Mouse (Mus musculus) spleen, adult 2 months (tissue): Measurements from ENCODE around the gene Teddm2. TPM values are rescaled to one million over a fixed set of nuclear protein-coding genes. Genes with fewer than 3 reads are reported as not detected.
A peak's percentile ranks its signal among the peaks of the same experiment; 100 is the strongest.

Experiments
- DNase-seq, 2 experiments: peaks; one replicate each; pipeline versions ENCODE4 v3.0.0 to v3.0.0-alpha.2; 2012 to 2021; ENCODE audit warnings: low spot score in 2 of 2, low read depth in 1 of 2
- H3K27ac ChIP-seq: fragments of 200-500 bp; 2 replicates; pipeline ENCODE4 v1.5.1; 2012; ENCODE audit warnings: low read length, inconsistent platforms; ENCODE audit not compliant: insufficient read depth
- H3K27me3 ChIP-seq: fragments of 200-500 bp; 2 replicates; pipeline ENCODE4 v1.6.1; 2012; ENCODE audit warnings: mild to moderate bottlenecking, moderate library complexity, low read length, inconsistent platforms; ENCODE audit not compliant: control insufficient read depth, insufficient read depth
- H3K36me3 ChIP-seq: fragments of 200-500 bp; 2 replicates; pipeline ENCODE4 v1.6.1; 2012; ENCODE audit warnings: mild to moderate bottlenecking, low read length, inconsistent platforms; ENCODE audit not compliant: control insufficient read depth, insufficient read depth
- H3K4me1 ChIP-seq: fragments of 200-500 bp; 2 replicates; pipeline ENCODE4 v1.6.1; 2011; ENCODE audit warnings: inconsistent platforms; ENCODE audit not compliant: control insufficient read depth, insufficient read depth, insufficient read length
- H3K4me3 ChIP-seq: fragments of 200-500 bp; 2 replicates; pipeline ENCODE4 v1.5.1; 2011; ENCODE audit warnings: mild to moderate bottlenecking, inconsistent platforms; ENCODE audit not compliant: insufficient read depth, insufficient read length; ENCODE audit errors: extremely low read depth
- CTCF ChIP-seq: fragments of 200-500 bp; IDR thresholded peaks from 2 replicates; pipeline ENCODE4 v1.5.1; 2011; ENCODE audit warnings: mild to moderate bottlenecking, inconsistent platforms; ENCODE audit not compliant: insufficient read depth, insufficient read length, insufficient replicate concordance; ENCODE audit errors: extremely low read depth
- POLR2A ChIP-seq: fragments of 200-500 bp; IDR thresholded peaks from 2 replicates; pipeline ENCODE4 v1.6.1; 2011; ENCODE audit warnings: low read depth, low read length, inconsistent platforms
- WGBS: fragments of 180-500 bp; shearing (Covaris S2); methylation state at CpG from one replicate; pipeline ENCODE4 v1.1.7; 2018; 5-methylcytosine and 5-hydroxymethylcytosine counted together
- polyA plus RNA-seq: library from polyadenylated mRNA; depleted of rRNA; stranded (reverse); fragments of >200 nt; gene quantifications from 2 replicates; pipeline ENCODE4 v1.2.3, GENCODE M21; 2012; rRNA removed

Teddm2 gene
- polyA plus RNA-seq, 1 experiment = 0.32 TPM

DNA sequence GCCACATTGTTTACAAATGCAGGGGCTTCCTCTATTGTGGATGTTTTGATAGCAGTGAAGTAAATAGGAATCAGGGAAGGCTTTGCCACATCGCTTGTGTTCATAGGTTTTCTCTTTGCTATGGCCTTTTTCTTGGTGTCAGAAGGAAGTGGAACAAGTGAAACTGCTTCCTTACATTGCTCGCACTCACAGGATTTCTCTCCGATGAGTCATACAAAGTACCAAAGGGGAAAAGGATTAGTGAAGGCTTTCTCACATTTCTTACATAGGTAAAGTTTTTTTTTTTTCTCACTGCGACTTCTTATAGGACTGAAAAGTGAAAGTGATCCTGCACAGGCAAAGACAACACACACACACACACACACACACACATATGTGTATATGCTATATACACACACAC lies 64.0 kb downstream of the Teddm2 start:
- H3K36me3 ChIP-seq = no peaks in the 10 kb centered on the region
- 32% methylated on average over 4 of the region's 4 CpGs for WGBS
- no peak for DNase-seq
- TF ChIP-seq CTCF (no peak), POLR2A (no peak)
- H3K4me3 ChIP-seq = no peak overlapping the region
- H3K27me3 ChIP-seq = no peaks in the 10 kb centered on the region
- no peaks in the 10 kb centered on the region for H3K4me1 ChIP-seq
- H3K27ac ChIP-seq = no peak overlapping the region

DNA sequence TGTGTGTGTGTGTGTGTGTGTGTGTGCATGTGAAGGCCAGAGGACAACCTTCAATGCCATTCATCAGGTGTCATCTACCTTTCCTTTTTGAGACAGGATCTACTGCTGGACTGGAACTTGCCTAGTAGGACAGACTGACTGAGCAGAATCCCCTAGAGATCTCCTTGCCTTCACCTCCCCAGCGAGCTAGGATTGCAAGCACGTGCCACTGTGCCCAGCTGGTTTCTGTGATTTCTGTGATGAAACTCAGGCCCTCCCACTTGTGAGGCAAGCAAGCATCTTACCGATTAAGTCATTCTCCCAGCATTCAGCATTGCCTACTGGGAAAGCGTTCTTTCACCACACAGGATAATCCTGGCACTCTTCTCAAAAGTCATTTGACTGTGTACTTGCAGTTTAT lies 69.3 kb downstream of the Teddm2 start:
- no peak for DNase-seq
- Histone ChIP-seq H3K4me1 (no peaks in the 10 kb centered on the region), H3K27ac (no peak overlapping the region), H3K36me3 (no peaks in the 10 kb centered on the region), H3K4me3 (no peak overlapping the region), H3K27me3 (no peaks in the 10 kb centered on the region)
- WGBS = 60% methylated on average over 4 of the region's 4 CpGs
- TF ChIP-seq POLR2A (no peak), CTCF (no peak)

DNA sequence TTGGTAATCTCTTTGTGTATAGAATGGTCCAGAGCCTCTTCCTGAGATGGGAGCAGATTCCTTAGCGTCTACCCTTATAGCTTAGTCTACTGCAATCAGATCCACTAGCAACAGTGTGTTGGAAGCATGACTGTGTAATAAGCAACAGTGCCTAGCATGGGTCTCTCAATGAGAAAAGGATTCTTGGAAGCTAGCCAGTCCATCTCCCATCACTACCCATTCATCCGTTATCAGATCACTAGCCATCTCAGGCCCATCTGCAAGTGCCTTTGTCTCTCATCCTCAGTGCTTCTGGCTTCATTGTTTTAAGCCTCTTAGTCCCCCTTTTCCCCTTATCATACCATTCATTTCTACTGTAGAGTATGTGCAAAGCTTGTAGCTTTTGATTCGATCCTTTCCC lies 79.8 kb downstream of the Teddm2 start:
- TF ChIP-seq CTCF (no peak), POLR2A (no peak)
- no peaks in the 10 kb centered on the region for H3K27me3 ChIP-seq
- WGBS = 89% methylated on average over 3 of the region's 3 CpGs
- H3K4me1 ChIP-seq = no peaks in the 10 kb centered on the region
- H3K36me3 ChIP-seq = no peaks in the 10 kb centered on the region
- H3K4me3 ChIP-seq = no peak overlapping the region
- no peak for DNase-seq
- H3K27ac ChIP-seq = no peak overlapping the region

DNA sequence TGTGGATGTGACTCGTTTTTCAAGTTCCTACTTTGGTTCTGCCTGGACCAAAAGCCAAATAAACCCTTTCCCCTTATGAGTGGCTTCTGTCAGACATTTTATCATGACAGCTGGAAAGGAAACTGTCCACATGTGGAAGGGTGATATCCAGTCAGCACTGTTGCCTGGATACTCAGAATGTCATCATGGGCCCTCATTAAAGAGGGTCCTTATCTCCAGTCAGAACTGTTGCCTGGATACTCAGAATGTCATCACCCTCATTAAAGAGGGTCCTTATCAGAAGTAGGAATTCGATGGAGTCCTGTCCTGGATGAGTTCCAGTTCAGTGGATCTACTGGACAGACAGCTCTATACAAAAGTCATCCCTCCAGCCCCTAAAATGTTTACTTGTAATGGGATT lies 85.8 kb downstream of the Teddm2 start:
- no peak overlapping the region for H3K4me3 ChIP-seq
- H3K27ac ChIP-seq = no peak overlapping the region
- DNase-seq = no peak
- 65% methylated on average over 2 of the region's 2 CpGs for WGBS
- H3K27me3 ChIP-seq = no peaks in the 10 kb centered on the region
- no peak for TF ChIP-seq CTCF
- no peak for TF ChIP-seq POLR2A
- no peaks in the 10 kb centered on the region for H3K36me3 ChIP-seq
- no peaks in the 10 kb centered on the region for H3K4me1 ChIP-seq

DNA sequence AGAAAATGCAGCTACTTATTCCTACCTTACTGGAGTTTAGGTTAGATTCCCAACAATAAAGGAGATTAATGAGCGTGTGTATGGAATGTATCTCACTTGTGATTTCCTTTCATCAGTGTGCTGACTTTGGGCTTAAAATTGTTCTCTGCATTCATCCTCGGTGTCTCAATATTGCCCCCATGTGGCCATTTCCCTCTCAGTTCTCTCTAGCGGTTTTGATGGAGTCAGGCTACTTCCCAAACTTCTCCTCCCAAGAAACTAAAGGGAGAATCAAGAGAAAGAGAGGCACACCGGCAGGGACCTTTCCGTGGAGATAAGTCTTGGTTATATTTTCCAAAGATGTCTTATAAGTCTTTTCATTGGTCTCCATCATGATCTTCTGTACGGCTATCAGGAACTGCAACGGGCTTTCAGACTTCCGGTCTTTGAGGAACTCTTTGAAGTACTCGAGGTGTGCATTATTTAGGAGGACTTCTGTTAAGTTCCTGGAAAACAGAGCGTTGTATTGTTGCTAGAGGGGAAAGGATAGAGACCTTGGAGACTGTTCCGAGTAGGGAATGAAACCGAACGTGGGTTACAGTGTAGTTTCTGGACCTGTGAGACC lies 92.5 kb downstream of the Teddm2 start:
- 16% methylated on average over 13 of the region's 13 CpGs for WGBS
- peak; percentile 29 to 50 for DNase-seq
- Histone ChIP-seq H3K4me1 (peaks cover 8% of the 10 kb centered on the region), H3K27me3 (no peaks in the 10 kb centered on the region), H3K36me3 (no peaks in the 10 kb centered on the region), H3K4me3 (peak overlapping the region; percentile 41), H3K27ac (no peak overlapping the region)
- peak; percentile 26; the same call in 1 of the 2 replicates for TF ChIP-seq CTCF
- no peak for TF ChIP-seq POLR2A

DNA sequence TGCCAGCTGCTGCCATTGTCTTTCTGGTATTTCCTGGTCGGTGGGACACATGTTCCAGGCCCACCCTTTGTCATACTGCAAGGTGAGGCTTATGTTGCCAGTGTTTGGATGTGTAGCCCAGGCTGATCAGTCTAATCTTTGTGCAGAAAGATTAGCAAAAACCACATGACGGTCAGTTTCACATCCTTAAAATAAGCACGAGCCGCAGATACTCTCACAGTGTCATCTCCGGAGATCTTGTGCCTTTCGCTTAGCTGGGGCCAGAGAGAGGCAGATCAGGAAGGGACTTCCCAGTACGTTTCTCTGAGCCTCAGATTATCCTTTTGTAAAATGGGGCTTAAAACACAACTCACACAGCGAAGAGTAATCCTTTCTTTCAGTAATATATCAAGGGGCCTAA lies 96.5 kb downstream of the Teddm2 start:
- no peak for TF ChIP-seq CTCF
- no peak overlapping the region for H3K4me3 ChIP-seq
- no peaks in the 10 kb centered on the region for H3K36me3 ChIP-seq
- peak overlapping the region; percentile 20; the same call in 1 of the 2 replicates for H3K27ac ChIP-seq
- WGBS = 35% methylated on average over 8 of the region's 8 CpGs
- peaks cover 8% of the 10 kb centered on the region for H3K4me1 ChIP-seq
- no peaks in the 10 kb centered on the region for H3K27me3 ChIP-seq
- DNase-seq = peak; percentile 18 to 47

DNA sequence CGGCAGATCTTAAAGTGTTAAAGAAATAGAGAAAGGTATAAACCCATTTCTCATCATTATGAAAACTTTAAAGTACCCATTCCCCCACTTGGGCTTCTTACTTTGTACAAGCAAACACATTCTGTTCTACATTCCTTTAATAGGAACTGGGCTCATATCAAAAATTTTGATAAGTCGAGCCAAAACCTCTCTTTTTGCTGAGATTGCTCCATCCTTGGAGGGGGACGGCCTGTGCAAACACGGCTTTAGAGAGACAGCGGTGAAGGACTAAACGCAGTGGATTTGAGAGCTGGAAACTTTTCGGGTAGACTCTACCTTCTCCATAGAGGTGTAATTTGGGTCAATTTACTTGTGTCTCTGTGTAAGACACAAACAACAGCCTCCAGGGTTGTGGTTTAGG lies 97.3 kb downstream of the Teddm2 start:
- Histone ChIP-seq H3K4me1 (peaks cover 8% of the 10 kb centered on the region), H3K27me3 (no peaks in the 10 kb centered on the region), H3K27ac (no peak overlapping the region), H3K4me3 (no peak overlapping the region), H3K36me3 (no peaks in the 10 kb centered on the region)
- no peak for DNase-seq
- TF ChIP-seq POLR2A (no peak), CTCF (no peak)
- 62% methylated on average over 7 of the region's 7 CpGs for WGBS

Other genes starting within 250 kb of the Teddm2 start
- 0.02 TPM in 2 replicates for gene Rgs8, start 247.2 kb downstream of the Teddm2 start, polyA plus RNA-seq
- 0.88 and 1.2 TPM in 2 replicates for gene Rgs16, start 159.9 kb downstream of the Teddm2 start, polyA plus RNA-seq
- gene Rnasel, start 150.8 kb downstream of the Teddm2 start, polyA plus RNA-seq = 5.1 and 7.0 TPM in 2 replicates
- not detected in 2 replicates for gene Rgsl1, start 56.1 kb downstream of the Teddm2 start, polyA plus RNA-seq
- not detected in 2 replicates for gene Teddm1b, start 25.9 kb downstream of the Teddm2 start, polyA plus RNA-seq
- gene Teddm1a, start 8.5 kb downstream of the Teddm2 start, polyA plus RNA-seq = not detected in 2 replicates
- 66.9 and 168 TPM in 2 replicates for gene Glul, start 284 bp downstream of the Teddm2 start, polyA plus RNA-seq